Mouse (Mus musculus) spleen, adult 2 months (tissue): ENCODE data around the gene Thada.

Experiments
- CTCF ChIP-seq: fragments of 200-500 bp; IDR thresholded peaks from 2 replicates; pipeline ENCODE4 v1.5.1; 2011; ENCODE audit warnings: mild to moderate bottlenecking, inconsistent platforms; ENCODE audit not compliant: insufficient read depth, insufficient read length, insufficient replicate concordance; ENCODE audit errors: extremely low read depth
- POLR2A ChIP-seq: fragments of 200-500 bp; IDR thresholded peaks from 2 replicates; pipeline ENCODE4 v1.6.1; 2011; ENCODE audit warnings: low read depth, low read length, inconsistent platforms

DNA sequence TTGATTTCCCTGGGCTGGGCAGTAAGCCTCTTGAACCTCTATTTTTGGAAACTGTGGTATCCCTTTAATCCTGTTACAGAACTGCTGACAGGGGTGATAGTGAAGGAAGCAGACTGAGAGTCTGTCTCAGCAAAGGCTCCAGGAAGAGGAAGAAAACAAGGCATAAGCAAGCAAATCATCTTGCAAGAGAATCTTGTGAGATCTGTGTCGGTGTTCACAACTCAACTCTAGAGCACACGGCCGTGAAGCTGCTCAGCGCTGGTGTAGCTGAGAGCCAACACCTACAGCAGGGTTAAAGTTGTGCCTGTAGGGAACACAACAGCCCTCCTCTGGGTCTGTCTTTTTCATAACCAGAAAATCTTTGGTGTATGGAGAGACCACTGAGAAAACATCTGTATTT is 172.8 kb downstream of the Thada start:
- TF ChIP-seq CTCF (no peak), POLR2A (no peak)
